Mouse (Mus musculus): ENCODE data around the gene Gpc5. TPM values are rescaled to one million over a fixed set of nuclear protein-coding genes. Genes with fewer than 3 reads are reported as not detected.

The Gpc5 gene
- total and polyA plus RNA-seq, 2 experiments: not detected

DNA sequence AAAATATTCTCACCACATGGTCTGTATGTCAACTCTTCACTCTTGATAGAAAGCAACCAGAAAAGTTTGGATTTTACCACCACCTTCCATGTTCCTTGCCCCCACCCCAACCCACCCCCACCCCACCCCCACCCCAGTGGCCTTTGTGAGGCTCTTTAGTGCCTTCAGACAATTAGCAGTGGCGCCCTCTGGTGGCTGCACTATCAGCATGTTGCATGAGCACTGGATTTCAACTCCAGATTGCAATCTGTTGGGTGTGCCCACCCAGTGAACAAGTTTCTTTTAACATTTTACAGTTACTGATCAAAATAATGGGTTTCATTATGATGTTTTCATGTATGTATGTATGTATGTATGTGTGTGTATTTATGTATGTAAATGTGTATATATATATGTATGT lies 279.1 kb downstream of the Gpc5 start:
- no peak for TF ChIP-seq POLR2A (IDR thresholded peaks at IDR 0.05; ENCODE audit: extremely low read depth, insufficient read depth, low read length)
- TF ChIP-seq CTCF (IDR thresholded peaks at IDR 0.05; ENCODE audit: low read depth, low read length): peak; percentile 63; the same call in 1 of the 2 replicates
- 4% methylated on average over 1 of the region's 1 CpGs for WGBS
- no peaks in the 10 kb centered on the region for H3K79me2 ChIP-seq (ENCODE audit: control insufficient read depth, insufficient read depth, low read length)
- DNase-seq (ENCODE audit: extremely low read depth, low read depth, low spot score): peak; percentile 30
- no peak overlapping the region for H3K4me3 ChIP-seq (ENCODE audit: insufficient read depth, low read depth, low read length)
- no peak overlapping the region for H3K9ac ChIP-seq (ENCODE audit: low read depth, low read length)
- no peak overlapping the region for H3K27ac ChIP-seq (replicated peaks; ENCODE audit: insufficient read depth, low read depth, low read length)
- no peaks in the 10 kb centered on the region for H3K4me1 ChIP-seq (ENCODE audit: control insufficient read depth, insufficient read depth, low read length)
- H3K36me3 ChIP-seq (ENCODE audit: control insufficient read depth, insufficient read depth, low read length): no peaks in the 10 kb centered on the region
- no peaks in the 10 kb centered on the region for H3K27me3 ChIP-seq (ENCODE audit: control insufficient read depth, insufficient read depth, low read length)

DNA sequence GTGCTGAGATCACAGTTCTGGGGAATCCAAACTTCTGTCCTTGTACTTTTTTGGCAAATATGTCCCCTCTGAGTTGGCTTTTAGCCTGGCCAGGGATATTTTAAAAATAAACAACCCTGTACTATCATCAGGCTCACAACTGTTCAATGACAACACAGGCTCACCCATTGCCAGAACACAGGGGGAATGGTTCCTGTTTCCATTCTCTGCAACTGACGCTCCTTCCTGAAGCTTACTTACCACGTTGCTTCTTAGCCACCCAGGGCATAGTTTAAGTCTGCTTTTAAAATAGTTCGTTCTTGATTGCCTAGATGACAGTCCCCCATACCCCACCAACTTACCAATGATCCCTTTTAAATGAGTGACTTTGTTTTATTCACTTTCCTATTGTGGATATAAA lies 299.8 kb downstream of the Gpc5 start:
- Histone ChIP-seq H3K27me3 (ENCODE audit: control insufficient read depth, insufficient read depth, low read length) (no peaks in the 10 kb centered on the region), H3K4me1 (ENCODE audit: control insufficient read depth, insufficient read depth, low read length) (no peaks in the 10 kb centered on the region), H3K9ac (ENCODE audit: low read depth, low read length) (no peak overlapping the region), H3K36me3 (ENCODE audit: control insufficient read depth, insufficient read depth, low read length) (no peaks in the 10 kb centered on the region), H3K27ac (replicated peaks; ENCODE audit: insufficient read depth, low read depth, low read length) (no peak overlapping the region), H3K4me3 (ENCODE audit: insufficient read depth, low read depth, low read length) (no peak overlapping the region), H3K79me2 (ENCODE audit: control insufficient read depth, insufficient read depth, low read length) (no peaks in the 10 kb centered on the region)
- DNase-seq (ENCODE audit: extremely low read depth, low read depth, low spot score): no peak
- TF ChIP-seq POLR2A (IDR thresholded peaks at IDR 0.05; ENCODE audit: extremely low read depth, insufficient read depth, low read length) (no peak), CTCF (IDR thresholded peaks at IDR 0.05; ENCODE audit: low read depth, low read length) (no peak)
- WGBS: 63% methylated on average over 3 of the region's 3 CpGs

DNA sequence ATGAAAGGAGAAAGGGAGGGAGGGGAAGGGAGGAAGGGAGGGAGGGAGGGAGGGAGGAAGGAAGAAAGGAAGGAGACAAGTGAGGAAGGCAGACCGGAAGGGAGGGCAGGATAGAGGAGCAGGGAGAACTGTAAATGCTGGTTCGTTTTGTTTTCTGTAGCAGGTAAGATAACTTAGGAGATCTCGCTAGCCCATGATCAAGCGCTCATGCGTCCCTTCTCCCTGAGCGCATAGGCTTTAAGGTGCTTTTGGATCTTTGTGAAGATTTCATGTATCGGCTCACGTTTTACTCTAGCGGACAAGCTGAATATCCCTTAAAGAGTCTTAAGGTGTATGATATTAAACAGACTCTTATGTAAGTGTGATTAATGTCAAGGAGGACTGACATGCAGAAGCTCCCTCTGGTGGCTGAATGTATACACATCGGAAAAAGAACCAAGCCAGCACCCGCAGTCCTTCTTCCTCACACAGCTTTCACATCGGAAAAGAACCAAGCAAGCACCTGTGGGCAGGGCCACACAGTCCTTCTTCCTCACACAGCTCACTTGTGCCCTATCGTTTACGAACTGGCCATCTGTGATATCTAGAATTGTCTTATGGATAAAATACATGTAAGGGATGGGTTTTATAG lies 301.0 kb downstream of the Gpc5 start:
- DNase-seq (ENCODE audit: extremely low read depth, low read depth, low spot score): peak; percentile 20
- Histone ChIP-seq H3K4me3 (ENCODE audit: insufficient read depth, low read depth, low read length) (no peak overlapping the region), H3K9ac (ENCODE audit: low read depth, low read length) (no peak overlapping the region), H3K27ac (replicated peaks; ENCODE audit: insufficient read depth, low read depth, low read length) (no peak overlapping the region), H3K79me2 (ENCODE audit: control insufficient read depth, insufficient read depth, low read length) (no peaks in the 10 kb centered on the region), H3K36me3 (ENCODE audit: control insufficient read depth, insufficient read depth, low read length) (no peaks in the 10 kb centered on the region), H3K4me1 (ENCODE audit: control insufficient read depth, insufficient read depth, low read length) (no peaks in the 10 kb centered on the region), H3K27me3 (ENCODE audit: control insufficient read depth, insufficient read depth, low read length) (no peaks in the 10 kb centered on the region)
- 44% methylated on average over 14 of the region's 14 CpGs for WGBS
- no peak for TF ChIP-seq POLR2A (IDR thresholded peaks at IDR 0.05; ENCODE audit: extremely low read depth, insufficient read depth, low read length)
- peak; percentile 35 for TF ChIP-seq CTCF (IDR thresholded peaks at IDR 0.05; ENCODE audit: low read depth, low read length)

DNA sequence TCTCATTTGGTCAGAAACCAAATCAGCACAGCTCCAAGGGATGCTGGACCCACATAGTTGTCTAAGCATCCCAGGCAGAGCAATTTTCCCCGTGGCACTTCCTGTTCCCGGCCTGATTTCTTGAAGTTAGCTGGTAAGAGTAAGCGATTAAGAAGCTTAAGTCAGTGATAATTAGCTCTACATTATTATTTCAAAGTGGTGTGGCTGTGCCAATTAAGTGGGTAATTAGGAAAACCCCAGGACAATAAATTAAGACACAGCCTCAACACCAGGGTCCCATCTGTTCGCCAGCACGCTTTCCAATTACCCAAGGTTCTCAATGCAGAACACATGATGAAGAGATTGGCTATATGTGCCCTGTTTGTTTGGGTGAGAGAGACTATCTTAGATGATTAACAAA lies 314.6 kb downstream of the Gpc5 start:
- Histone ChIP-seq H3K4me3 (ENCODE audit: insufficient read depth, low read depth, low read length) (no peak overlapping the region), H3K4me1 (ENCODE audit: control insufficient read depth, insufficient read depth, low read length) (no peaks in the 10 kb centered on the region), H3K27me3 (ENCODE audit: control insufficient read depth, insufficient read depth, low read length) (no peaks in the 10 kb centered on the region), H3K9ac (ENCODE audit: low read depth, low read length) (no peak overlapping the region), H3K79me2 (ENCODE audit: control insufficient read depth, insufficient read depth, low read length) (no peaks in the 10 kb centered on the region), H3K36me3 (ENCODE audit: control insufficient read depth, insufficient read depth, low read length) (no peaks in the 10 kb centered on the region), H3K27ac (replicated peaks; ENCODE audit: insufficient read depth, low read depth, low read length) (no peak overlapping the region)
- no peak for DNase-seq (ENCODE audit: extremely low read depth, low read depth, low spot score)
- WGBS: 75% methylated on average over 5 of the region's 5 CpGs
- no peak for TF ChIP-seq CTCF (IDR thresholded peaks at IDR 0.05; ENCODE audit: low read depth, low read length)
- no peak for TF ChIP-seq POLR2A (IDR thresholded peaks at IDR 0.05; ENCODE audit: extremely low read depth, insufficient read depth, low read length)

DNA sequence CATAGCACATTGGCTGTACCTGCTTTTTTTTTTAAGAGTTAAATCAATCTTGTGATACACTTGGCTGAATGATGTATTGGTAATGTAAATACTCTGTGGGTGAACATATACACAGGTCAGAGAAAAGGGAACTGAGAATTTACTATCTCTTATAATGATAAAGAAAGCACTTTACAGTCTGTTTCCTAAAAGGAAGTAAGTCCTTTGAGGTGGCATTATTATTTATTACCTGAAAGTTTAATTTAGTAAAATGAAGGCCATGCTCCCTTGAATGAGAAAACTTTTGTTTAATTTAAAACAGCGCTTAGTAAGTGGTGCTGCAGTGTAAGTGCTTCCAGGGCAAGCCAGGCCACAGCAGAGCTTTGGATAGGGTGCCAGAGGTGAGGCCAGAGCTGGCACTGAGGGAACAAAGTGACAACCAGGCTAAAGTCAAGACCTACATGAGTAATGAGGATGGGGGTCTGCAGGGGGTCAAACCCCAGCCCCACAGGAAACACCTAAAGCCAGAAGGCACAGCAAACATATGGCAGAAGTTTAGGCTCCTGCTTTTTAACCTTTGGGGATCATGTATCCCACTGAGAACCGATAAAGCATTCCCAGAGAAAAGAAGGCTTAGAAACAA lies 315.4 kb downstream of the Gpc5 start:
- TF ChIP-seq POLR2A (IDR thresholded peaks at IDR 0.05; ENCODE audit: extremely low read depth, insufficient read depth, low read length): no peak
- TF ChIP-seq CTCF (IDR thresholded peaks at IDR 0.05; ENCODE audit: low read depth, low read length): no peak
- Histone ChIP-seq H3K27me3 (ENCODE audit: control insufficient read depth, insufficient read depth, low read length) (no peaks in the 10 kb centered on the region), H3K79me2 (ENCODE audit: control insufficient read depth, insufficient read depth, low read length) (no peaks in the 10 kb centered on the region), H3K9ac (ENCODE audit: low read depth, low read length) (no peak overlapping the region), H3K36me3 (ENCODE audit: control insufficient read depth, insufficient read depth, low read length) (no peaks in the 10 kb centered on the region), H3K4me3 (ENCODE audit: insufficient read depth, low read depth, low read length) (no peak overlapping the region), H3K27ac (replicated peaks; ENCODE audit: insufficient read depth, low read depth, low read length) (no peak overlapping the region), H3K4me1 (ENCODE audit: control insufficient read depth, insufficient read depth, low read length) (no peaks in the 10 kb centered on the region)
- no peak for DNase-seq (ENCODE audit: extremely low read depth, low read depth, low spot score)
- WGBS: 77% methylated on average over 2 of the region's 2 CpGs

DNA sequence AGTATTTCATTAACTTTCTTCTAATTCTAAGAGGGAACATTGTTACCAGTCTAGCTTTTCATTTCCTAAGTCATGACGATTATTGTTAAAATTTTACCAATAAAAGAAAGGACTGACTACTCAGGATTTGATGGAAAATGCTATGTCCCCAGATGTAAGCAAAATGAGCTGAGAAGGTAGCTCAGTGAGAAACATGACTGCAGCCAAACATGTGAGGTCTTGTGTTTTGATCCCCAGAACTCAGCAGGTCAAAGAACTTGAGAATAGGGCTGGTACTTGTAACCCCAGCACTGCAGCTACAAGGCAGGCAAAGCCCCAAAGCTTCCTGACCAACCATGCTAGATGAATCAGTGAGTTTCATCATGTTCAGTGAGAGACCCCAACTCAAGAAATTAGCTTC lies 318.9 kb downstream of the Gpc5 start:
- DNase-seq (ENCODE audit: extremely low read depth, low read depth, low spot score): no peak
- Histone ChIP-seq H3K9ac (ENCODE audit: low read depth, low read length) (no peak overlapping the region), H3K79me2 (ENCODE audit: control insufficient read depth, insufficient read depth, low read length) (no peaks in the 10 kb centered on the region), H3K27me3 (ENCODE audit: control insufficient read depth, insufficient read depth, low read length) (no peaks in the 10 kb centered on the region), H3K4me3 (ENCODE audit: insufficient read depth, low read depth, low read length) (no peak overlapping the region), H3K4me1 (ENCODE audit: control insufficient read depth, insufficient read depth, low read length) (no peaks in the 10 kb centered on the region), H3K36me3 (ENCODE audit: control insufficient read depth, insufficient read depth, low read length) (no peaks in the 10 kb centered on the region), H3K27ac (replicated peaks; ENCODE audit: insufficient read depth, low read depth, low read length) (no peak overlapping the region)
- 89% methylated on average over 1 of the region's 1 CpGs for WGBS
- TF ChIP-seq CTCF (IDR thresholded peaks at IDR 0.05; ENCODE audit: low read depth, low read length) (no peak), POLR2A (IDR thresholded peaks at IDR 0.05; ENCODE audit: extremely low read depth, insufficient read depth, low read length) (no peak)
